Mouse (Mus musculus) heart, postnatal 25 days (tissue): ENCODE data around the gene Rbm10. TPM values are rescaled to one million over a fixed set of nuclear protein-coding genes. Genes with fewer than 3 reads are reported as not detected.

Source experiments
- DNase-seq: peaks from one replicate; pipeline ENCODE4 v3.0.0; 2022; ENCODE audit warnings: low spot score
- intact Hi-C: fragments of 180-260 bp; cut with DNase I; formaldehyde crosslinking; loops from one replicate; pipeline ENCODE4 v1.15.1; 2025
- total RNA-seq, 2 experiments: library from RNA; stranded (reverse); gene quantifications; 2 replicates each; pipeline ENCODE4 v1.2.3; 2021

Gene Rbm10
- total RNA-seq, 2 experiments from 2014 or later, result 21.2 to 22.0 TPM

DNA sequence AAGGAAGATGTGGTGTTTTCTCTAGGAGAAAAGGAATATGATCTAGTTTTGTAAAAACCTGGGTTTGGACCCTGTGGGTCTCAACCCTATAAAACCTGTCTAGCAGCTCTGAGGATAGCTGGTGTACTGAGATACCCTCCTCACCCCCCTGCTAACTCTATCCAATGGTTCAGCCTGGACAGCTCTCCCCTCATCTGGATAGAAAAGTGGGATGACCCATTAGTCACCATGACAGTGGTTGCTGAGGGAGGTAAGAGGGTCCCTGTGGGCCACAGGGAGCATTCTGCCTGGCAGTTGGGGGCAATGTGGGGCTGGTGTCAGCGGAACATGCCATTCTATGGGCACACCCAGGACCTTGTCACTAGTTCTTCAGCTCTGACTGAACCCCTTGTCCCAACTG lies 75.3 kb downstream of the Rbm10 start:
- intact Hi-C loops, result no loop called here
- no peak for DNase-seq

DNA sequence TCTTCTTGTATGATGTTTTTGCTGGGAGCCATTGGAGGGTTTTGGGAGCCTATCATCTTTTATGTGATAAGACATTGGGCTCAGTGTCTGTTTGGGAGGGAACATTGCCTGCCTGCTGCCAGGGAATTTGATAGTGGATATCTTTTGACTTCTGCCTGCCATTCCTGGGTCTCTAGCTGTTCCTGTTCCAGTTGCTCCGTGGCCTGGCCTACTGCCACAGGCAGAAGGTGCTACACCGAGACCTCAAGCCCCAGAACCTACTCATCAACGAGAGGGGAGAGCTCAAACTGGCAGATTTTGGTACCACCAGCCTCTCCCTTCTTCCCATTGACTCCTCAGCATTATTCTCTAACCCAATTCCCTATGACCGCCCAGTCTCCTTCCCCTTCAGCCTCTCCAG lies 78.5 kb downstream of the Rbm10 start:
- intact Hi-C loops, result no loop called here
- DNase-seq, result no peak

Other genes with a start within 250 kb of the Rbm10 start
- gene Jade3, start 191.8 kb upstream of the Rbm10 start, total RNA-seq, result 1 to 10 TPM; 2.0 to 2.3 TPM
- gene Rgn, start 67.7 kb upstream of the Rbm10 start, total RNA-seq, result under 1 TPM; 0.36 to 0.64 TPM
- 100 to 1,000 TPM; 677 to 733 TPM for gene Ndufb11, start 116 bp downstream of the Rbm10 start, total RNA-seq
- 100 to 1,000 TPM; 205 to 246 TPM for gene Uba1, start 40.8 kb downstream of the Rbm10 start, total RNA-seq
- 100 to 1,000 TPM; 133 to 152 TPM for gene Cdk16, start 70.5 kb downstream of the Rbm10 start, total RNA-seq
- 1 to 10 TPM; 4.3 to 6.5 TPM for gene Usp11, start 86.4 kb downstream of the Rbm10 start, total RNA-seq
- 10 to 100 TPM; 81.2 to 86.3 TPM for gene Araf, start 180.3 kb downstream of the Rbm10 start, total RNA-seq